Mouse (Mus musculus): ENCODE data around the gene Asb8. TPM values are rescaled to one million over a fixed set of nuclear protein-coding genes. Genes with fewer than 3 reads are reported as not detected.

The Asb8 gene
- polyA plus RNA-seq (2017; shearing (Covaris generic)), result 21.2 TPM

GRCm38 (mm10) chr15:98165525-98165924 lies at the start of gene Asb8:
Asb8 (minus strand) TSS chr15:98165625.

GRCm38 (mm10) chr15:98195442-98195841 lies 30.0 kb upstream of the Asb8 start, which contains the start of gene Olfr288:
Olfr288 (minus strand) TSS chr15:98195542.

GRCm38 (mm10) chr15:98166963-98167644 lies 1.7 kb upstream of the Asb8 start, which contains the start of gene Ccdc184:
Ccdc184 (plus strand) TSS chr15:98167158.

GRCm38 (mm10) chr15:98093121-98094011 lies 72.1 kb downstream of the Asb8 start, which contains the start of gene Senp1:
Senp1 (minus strand) TSS chr15:98093744.

GRCm38 (mm10) chr15:98092372-98093120 lies 72.9 kb downstream of the Asb8 start, which contains the start of gene Pfkm:
Pfkm (plus strand) TSS chr15:98092589.

Other genes with a start within 250 kb of the Asb8 start
- 17.3 TPM for gene Tmem106c, start 201.4 kb downstream of the Asb8 start, polyA plus RNA-seq (2017; shearing (Covaris generic))
- gene Col2a1, start 160.9 kb downstream of the Asb8 start, polyA plus RNA-seq (2017; shearing (Covaris generic)), result not detected
- gene Pfkm, start 73.0 kb downstream of the Asb8 start, polyA plus RNA-seq (2017; shearing (Covaris generic)), result 7.9 TPM
- gene Senp1, start 71.9 kb downstream of the Asb8 start, polyA plus RNA-seq (2017; shearing (Covaris generic)), result 27.9 TPM
- gene Ccdc184, start 1.5 kb upstream of the Asb8 start, polyA plus RNA-seq (2017; shearing (Covaris generic)), result not detected
- gene Olfr288, start 29.9 kb upstream of the Asb8 start, polyA plus RNA-seq (2017; shearing (Covaris generic)), result not detected
- not detected for gene Gm44579, start 55.4 kb upstream of the Asb8 start, polyA plus RNA-seq (2017; shearing (Covaris generic))
- not detected for gene Olfr287, start 55.4 kb upstream of the Asb8 start, polyA plus RNA-seq (2017; shearing (Covaris generic))
- not detected for gene Olfr286, start 68.8 kb upstream of the Asb8 start, polyA plus RNA-seq (2017; shearing (Covaris generic))
- gene H1fnt, start 91.7 kb upstream of the Asb8 start, polyA plus RNA-seq (2017; shearing (Covaris generic)), result not detected
- gene Zfp641, start 130.5 kb upstream of the Asb8 start, polyA plus RNA-seq (2017; shearing (Covaris generic)), result not detected
- gene Olfr285, start 151.7 kb upstream of the Asb8 start, polyA plus RNA-seq (2017; shearing (Covaris generic)), result not detected
- gene Olfr284, start 175.4 kb upstream of the Asb8 start, polyA plus RNA-seq (2017; shearing (Covaris generic)), result not detected
- not detected for gene Olfr283, start 215.3 kb upstream of the Asb8 start, polyA plus RNA-seq (2017; shearing (Covaris generic))